Comparison of ENCODE assay signal across 10 mouse cellular contexts in genomic region chr11:80809666-80809992, GRCm38 (mm10). TPM values are rescaled to one million over a fixed set of nuclear protein-coding genes. Genes with fewer than 3 reads are reported as not detected.
DNase-seq lines count a peak whose midpoint lies in the region; ATAC-seq lines count a peak whose summit lies in the region.
"Had no signal": no experiment of that assay in that cellular context is flagged by ENCODE, and none has a peak within 500 bp of the region (broad histone marks: within the 10 kb centered on the region; RNA-seq: fewer than 3 reads in every experiment).

No protein-coding gene starts in this region.

- no peaks in the 10 kb centered on the region for H3K9me3 ChIP-seq in neural tube, embryonic 11.5 days (ENCODE audit: control insufficient read depth, low read length)
- no peaks in the 10 kb centered on the region for H3K9me3 ChIP-seq in liver, embryonic 13.5 days (replicated peaks)

- no peaks in the 10 kb centered on the region for H3K27me3 ChIP-seq in neural tube, embryonic 11.5 days (ENCODE audit: control insufficient read depth, insufficient read depth, low read length)
- H3K27me3 ChIP-seq in liver, embryonic 13.5 days = peaks cover 46% of the 10 kb centered on the region

- peak overlapping the region; percentile 50; the same call in 1 of the 2 replicates for H3K4me3 ChIP-seq in neural tube, embryonic 11.5 days (ENCODE audit: low read depth, low read length)
- peak overlapping the region; percentile 54 for H3K4me3 ChIP-seq in liver, embryonic 13.5 days (replicated peaks)

- H3K36me3 ChIP-seq in neural tube, embryonic 11.5 days (ENCODE audit: control insufficient read depth, insufficient read depth, low read length) = 0 out of 2 replicates have a peak, but pooled peaks cover 2% of the 10 kb centered on the region
- H3K36me3 ChIP-seq in liver, embryonic 13.5 days = no peaks in the 10 kb centered on the region

- ATAC-seq in neural tube, embryonic 11.5 days (ENCODE audit: insufficient read depth, low FRiP score, low TSS enrichment) = no peak
- ATAC-seq in liver, embryonic 13.5 days (ENCODE audit: low read depth) = no peak

- DNase-seq in embryo, embryonic 10 days (ENCODE audit: low spot score) = peak; percentile 65
- DNase-seq in embryo, embryonic 11 days = no peak
- no peak for DNase-seq in neural tube, embryonic 11.5 days (ENCODE audit: low spot score)
- DNase-seq in neural tube, embryonic 10.5 days (ENCODE audit: extremely low spot score, low spot score) = no peak
- DNase-seq in liver, embryonic 13.5 days = no peak
- DNase-seq in spleen, postnatal 36 days (ENCODE audit: low spot score in 2 of 2) = no peak
- no peak for DNase-seq in left cerebral cortex, adult 8-10 months (ENCODE audit: low spot score in 2 of 2)
- no peak for DNase-seq in adrenal gland, adult 18-20 months (ENCODE audit: low spot score in 2 of 2)

- peak overlapping the region; percentile 88 for H3K4me2 ChIP-seq in neural tube, embryonic 11.5 days (ENCODE audit: low read depth)
- peak overlapping the region; percentile 65 for H3K4me2 ChIP-seq in liver, embryonic 13.5 days

- WGBS in neural tube, embryonic 11.5 days = 41% methylated on average over 5 of the region's 6 CpGs
- WGBS in liver, embryonic 13.5 days (ENCODE audit: insufficient replicate concordance) = 47% methylated on average over 5 of the region's 6 CpGs

- H3K4me1 ChIP-seq in neural tube, embryonic 11.5 days (ENCODE audit: control insufficient read depth, insufficient read depth, low read length) = peaks cover 9% of the 10 kb centered on the region; the same call in 1 of the 2 replicates
- H3K4me1 ChIP-seq in liver, embryonic 13.5 days (replicated peaks) = peaks cover 19% of the 10 kb centered on the region; the same call in 1 of the 2 replicates

- H3K27ac ChIP-seq in neural tube, embryonic 11.5 days (ENCODE audit: low read depth, low read length) = no peak overlapping the region
- H3K27ac ChIP-seq in liver, embryonic 13.5 days = no peak overlapping the region

- H3K9ac ChIP-seq in neural tube, embryonic 11.5 days (ENCODE audit: low read length) = peak overlapping the region; percentile 92
- H3K9ac ChIP-seq in liver, embryonic 13.5 days = peak overlapping the region; percentile 59

RNA-seq across cellular contexts. Expression of gene Tmem98, which starts 0.3 kb away (rescaled TPM):
- 76.3 and 84.4 TPM in 2 replicates for polyA plus RNA-seq in neural tube, embryonic 11.5 days (2014; fragmentation: Nextera tagmentation; extraction: Ambion mirVana)
- 11.7 and 12.6 TPM in 2 replicates for polyA plus RNA-seq in liver, embryonic 13.5 days (2015; fragmentation: Nextera tagmentation; extraction: Ambion mirVana)
- total RNA-seq in left cerebral cortex, adult 8-10 months (2022) = 10 to 100 TPM; 11.0 to 16.9 (median 12.1) TPM
- 10 to 100 TPM; 23.5 to 71.9 TPM for total RNA-seq in adrenal gland, adult 18-20 months (2021)

RNA-seq across cellular contexts. Expression of gene Myo1d, which starts 29.8 kb away (rescaled TPM):
- 2.8 and 2.9 TPM in 2 replicates for polyA plus RNA-seq in neural tube, embryonic 11.5 days (2014; fragmentation: Nextera tagmentation; extraction: Ambion mirVana)
- polyA plus RNA-seq in liver, embryonic 13.5 days (2015; fragmentation: Nextera tagmentation; extraction: Ambion mirVana) = 5.2 and 6.3 TPM in 2 replicates
- total RNA-seq in left cerebral cortex, adult 8-10 months (2022) = 10 to 100 TPM in 3 of 4 experiments, 1 to 10 TPM in 1; 9.5 to 10.8 (median 10.7) TPM
- total RNA-seq in adrenal gland, adult 18-20 months (2021) = 10 to 100 TPM; 41.4 to 97.0 TPM

RNA-seq across cellular contexts. Expression of gene Spaca3, which starts 48.5 kb away (rescaled TPM):
- polyA plus RNA-seq in neural tube, embryonic 11.5 days (2014; fragmentation: Nextera tagmentation; extraction: Ambion mirVana) = not detected in 2 replicates
- not detected in 2 replicates for polyA plus RNA-seq in liver, embryonic 13.5 days (2015; fragmentation: Nextera tagmentation; extraction: Ambion mirVana)
- not detected for total RNA-seq in left cerebral cortex, adult 8-10 months (2022)
- not detected for total RNA-seq in adrenal gland, adult 18-20 months (2021)
- total RNA-seq: adrenal gland, postnatal 36 days; gastrocnemius, postnatal 36 days had no signal
